Mouse (Mus musculus): ENCODE measurements around the gene Tspan9.

The Tspan9 gene

GRCm38 (mm10) chr6:127928682-127929081 lies 214.7 kb downstream of the Tspan9 start:
- DNase-seq (ENCODE audit: low read depth, low spot score), result peak; percentile 30

- peak; percentile 90 for DNase-seq (ENCODE audit: low read depth, low spot score)
Observed at GRCm38 (mm10) chr6:127925915-127926314, 217.5 kb downstream of the Tspan9 start.

- DNase-seq (ENCODE audit: low read depth, low spot score), result peak; percentile 65
Observed at GRCm38 (mm10) chr6:127924750-127925149, 218.6 kb downstream of the Tspan9 start.

- DNase-seq (ENCODE audit: low read depth, low spot score), result no peak
Observed at GRCm38 (mm10) chr6:127923296-127923695, 220.1 kb downstream of the Tspan9 start.

GRCm38 (mm10) chr6:127921996-127922395 lies 221.4 kb downstream of the Tspan9 start:
- DNase-seq (ENCODE audit: low read depth, low spot score), result no peak

GRCm38 (mm10) chr6:127920652-127921051 lies 222.7 kb downstream of the Tspan9 start:
- DNase-seq (ENCODE audit: low read depth, low spot score), result peak; percentile 87

GRCm38 (mm10) chr6:127919491-127919890 lies 223.9 kb downstream of the Tspan9 start:
- no peak for DNase-seq (ENCODE audit: low read depth, low spot score)

GRCm38 (mm10) chr6:127917712-127918111 lies 225.7 kb downstream of the Tspan9 start:
- DNase-seq (ENCODE audit: low read depth, low spot score), result no peak

- DNase-seq (ENCODE audit: low read depth, low spot score), result no peak
Observed at GRCm38 (mm10) chr6:127916993-127917392, 226.4 kb downstream of the Tspan9 start.

- DNase-seq (ENCODE audit: low read depth, low spot score), result no peak
Observed at GRCm38 (mm10) chr6:127912938-127913337, 230.5 kb downstream of the Tspan9 start.

GRCm38 (mm10) chr6:127911687-127912086 lies 231.7 kb downstream of the Tspan9 start:
- DNase-seq (ENCODE audit: low read depth, low spot score), result no peak

All from brain, adult 2 months (tissue).